Mouse (Mus musculus): ENCODE data around the gene Hectd3. TPM values are rescaled to one million over a fixed set of nuclear protein-coding genes. Genes with fewer than 3 reads are reported as not detected.
A peak's percentile ranks its signal among the peaks of the same experiment; 100 is the strongest.

Hectd3 gene
- total and polyA plus RNA-seq, 3 experiments: 6.6 to 8.6 (median 7.8) TPM

GRCm38 (mm10) chr4:116951642-116952041 is 43.5 kb upstream of the Hectd3 start:
- Histone ChIP-seq H3K9ac (ENCODE audit: insufficient read depth, low read depth) (0 out of 2 replicates have a peak overlapping the region, but pooled peaks have one; percentile 2), H3K27ac (ENCODE audit: insufficient read depth, low read depth) (no peak overlapping the region), H3K4me1 (ENCODE audit: control insufficient read depth in 1 of 2, insufficient read depth in 2 of 2) (peaks cover 2 to 11% of the 10 kb centered on the region in 2 experiments; a peak in 3 of 4 replicates), H3K27me3 (replicated peaks) (no peaks in the 10 kb centered on the region), H3K79me2 (replicated peaks; ENCODE audit: control insufficient read depth, extremely low read depth, insufficient read depth, poor library complexity, severe bottlenecking) (no peaks in the 10 kb centered on the region), H3K4me3 (replicated peaks in 1 of 3; ENCODE audit: low read depth in 2 of 3, low read length in 2 of 3, poor library complexity in 1 of 3) (no peak overlapping the region), H3K9me3 (replicated peaks; ENCODE audit: low read length) (no peaks in the 10 kb centered on the region), H3K36me3 (replicated peaks in 1 of 2; ENCODE audit: control insufficient read depth in 1 of 2, insufficient read depth in 1 of 2, low read length in 1 of 2) (no peaks in the 10 kb centered on the region), H3K4me2 (ENCODE audit: insufficient read depth, low read depth, poor library complexity, severe bottlenecking) (peak overlapping the region; percentile 42; the same call in 1 of the 2 replicates)
- TF ChIP-seq CHD1 (IDR thresholded peaks at IDR 0.05; ENCODE audit: low read depth, low read length) (no peak), NRF1 (IDR thresholded peaks at IDR 0.05; ENCODE audit: low read depth, low read length) (no peak), KAT2A (IDR thresholded peaks at IDR 0.05; ENCODE audit: insufficient replicate concordance, low read length) (no peak), ETS1 (conservative IDR thresholded peaks at IDR 0.05; ENCODE audit: low read depth, low read length) (peak; percentile 56; the same call in 1 of the 2 replicates), CTCF (conservative IDR thresholded peaks at IDR 0.05 in 1 of 2, IDR thresholded peaks at IDR 0.05 in 1 of 2; ENCODE audit: low read depth in 2 of 2, low read length in 2 of 2) (peak; percentile 25 to 62; a peak in 3 of 4 replicates), ZMIZ1 (IDR thresholded peaks at IDR 0.05; ENCODE audit: low read depth, low read length) (no peak), USF1 (IDR thresholded peaks at IDR 0.05; ENCODE audit: low read depth, low read length) (no peak), JUN (IDR thresholded peaks at IDR 0.05; ENCODE audit: insufficient read depth, low read depth, low read length) (no peak), EP300 (IDR thresholded peaks at IDR 0.05; ENCODE audit: low read length) (no peak), USF2 (conservative IDR thresholded peaks at IDR 0.05; ENCODE audit: low read depth, low read length) (no peak), ZC3H11A (IDR thresholded peaks at IDR 0.05; ENCODE audit: low read depth, low read length) (no peak), RAD21 (IDR thresholded peaks at IDR 0.05; ENCODE audit: low read depth, low read length) (peak; percentile 30), SIN3A (IDR thresholded peaks at IDR 0.05; ENCODE audit: low read length) (no peak), E2F4 (IDR thresholded peaks at IDR 0.05; ENCODE audit: insufficient replicate concordance, low read depth, low read length) (no peak), IRF4 (IDR thresholded peaks at IDR 0.05; ENCODE audit: low read depth, low read length) (no peak), HCFC1 (IDR thresholded peaks at IDR 0.05; ENCODE audit: low read depth, low read length) (no peak), MAX (IDR thresholded peaks at IDR 0.05; ENCODE audit: low read length) (no peak), TCF12 (IDR thresholded peaks at IDR 0.05; ENCODE audit: low read depth, low read length) (no peak), SMC3 (IDR thresholded peaks at IDR 0.05; ENCODE audit: low read depth, low read length) (peak; percentile 38), MAZ (IDR thresholded peaks at IDR 0.05; ENCODE audit: low read depth, low read length) (no peak), NELFE (IDR thresholded peaks at IDR 0.05; ENCODE audit: low read depth, low read length) (no peak)
- dilution Hi-C loops (cut with MboI; ENCODE audit: extremely low pct_ligation_motif_present, extremely low pct_unique_long_range_greater_than_20kb, low sequenced_read_pairs) (no loop called here), in situ Hi-C loops (cut with MboI; ENCODE audit: low pct_ligation_motif_present, low pct_unique_long_range_greater_than_20kb, low sequenced_read_pairs) (no loop called here)
- DNase-seq (ENCODE audit: extremely low read depth): peak; percentile 48

- no peak overlapping the region for H3K27ac ChIP-seq (ENCODE audit: insufficient read depth, low read depth)
- DNase-seq (ENCODE audit: extremely low read depth): no peak
- no peak overlapping the region for H3K4me3 ChIP-seq (replicated peaks in 1 of 3; ENCODE audit: low read depth in 2 of 3, low read length in 2 of 3, poor library complexity in 1 of 3)
- dilution Hi-C loops (cut with MboI; ENCODE audit: extremely low pct_ligation_motif_present, extremely low pct_unique_long_range_greater_than_20kb, low sequenced_read_pairs) (no loop called here), in situ Hi-C loops (cut with MboI; ENCODE audit: low pct_ligation_motif_present, low pct_unique_long_range_greater_than_20kb, low sequenced_read_pairs) (no loop called here)
- no peaks in the 10 kb centered on the region for H3K27me3 ChIP-seq (replicated peaks)
- no peak for TF ChIP-seq USF1 (IDR thresholded peaks at IDR 0.05; ENCODE audit: low read depth, low read length)
- TF ChIP-seq POLR2AphosphoS2 (IDR thresholded peaks at IDR 0.05; ENCODE audit: low read depth, low read length): no peak
- TF ChIP-seq ZC3H11A (IDR thresholded peaks at IDR 0.05; ENCODE audit: low read depth, low read length): no peak
- TF ChIP-seq SIN3A (IDR thresholded peaks at IDR 0.05; ENCODE audit: low read length): no peak
- no peak for TF ChIP-seq NRF1 (IDR thresholded peaks at IDR 0.05; ENCODE audit: low read depth, low read length)
- TF ChIP-seq PAX5 (IDR thresholded peaks at IDR 0.05; ENCODE audit: low read length): no peak
- no peak for TF ChIP-seq NELFE (IDR thresholded peaks at IDR 0.05; ENCODE audit: low read depth, low read length)
- no peak for TF ChIP-seq JUN (IDR thresholded peaks at IDR 0.05; ENCODE audit: insufficient read depth, low read depth, low read length)
- no peak for TF ChIP-seq CTCF (conservative IDR thresholded peaks at IDR 0.05 in 1 of 2, IDR thresholded peaks at IDR 0.05 in 1 of 2; ENCODE audit: low read depth in 2 of 2, low read length in 2 of 2)
- no peak for TF ChIP-seq EP300 (IDR thresholded peaks at IDR 0.05; ENCODE audit: low read length)
- TF ChIP-seq E2F4 (IDR thresholded peaks at IDR 0.05; ENCODE audit: insufficient replicate concordance, low read depth, low read length): no peak
- no peak for TF ChIP-seq MXI1 (IDR thresholded peaks at IDR 0.05; ENCODE audit: low read depth, low read length)
- no peak for TF ChIP-seq TBP (conservative IDR thresholded peaks at IDR 0.05; ENCODE audit: low read depth, low read length)
- TF ChIP-seq MAFK (IDR thresholded peaks at IDR 0.05; ENCODE audit: insufficient replicate concordance, low read length): no peak
- no peaks in the 10 kb centered on the region for H3K79me2 ChIP-seq (replicated peaks; ENCODE audit: control insufficient read depth, extremely low read depth, insufficient read depth, poor library complexity, severe bottlenecking)
- no peaks in the 10 kb centered on the region for H3K36me3 ChIP-seq (replicated peaks in 1 of 2; ENCODE audit: control insufficient read depth in 1 of 2, insufficient read depth in 1 of 2, low read length in 1 of 2)
- no peak overlapping the region for H3K9ac ChIP-seq (ENCODE audit: insufficient read depth, low read depth)
- no peak overlapping the region for H3K4me2 ChIP-seq (ENCODE audit: insufficient read depth, low read depth, poor library complexity, severe bottlenecking)
- H3K4me1 ChIP-seq (ENCODE audit: control insufficient read depth in 1 of 2, insufficient read depth in 2 of 2): peaks cover 2 to 11% of the 10 kb centered on the region in 2 experiments; a peak in 3 of 4 replicates
- no peaks in the 10 kb centered on the region for H3K9me3 ChIP-seq (replicated peaks; ENCODE audit: low read length)
Observed at GRCm38 (mm10) chr4:116954951-116955350, 40.2 kb upstream of the Hectd3 start.

All from CH12.LX (cell line).